Mouse (Mus musculus) midbrain, postnatal 0 days (tissue): Measurements from ENCODE around the gene Isg20l2. TPM values are rescaled to one million over a fixed set of nuclear protein-coding genes. Genes with fewer than 3 reads are reported as not detected.

ENCODE experiments used
- ATAC-seq: fragments of 200-750 bp; cut with Nextera tagmentation; 2 replicates; pipeline ENCODE4 v1.8.0; 2017; ENCODE audit warnings: moderate number of reproducible peaks, mild to moderate bottlenecking, moderate TSS enrichment, moderate library complexity; ENCODE audit not compliant: low FRiP score
- DNase-seq: peaks from one replicate; pipeline ENCODE4 v3.0.0-alpha.2; 2015; ENCODE audit warnings: low spot score
- H3K27ac ChIP-seq: fragments of 300-500 bp; sonication (generic); 2 replicates; pipeline ENCODE4 v1.5.1; 2014; ENCODE audit warnings: low read depth, mild to moderate bottlenecking, low read length, mixed read lengths
- H3K27me3 ChIP-seq: fragments of 300-500 bp; sonication (generic); 2 replicates; pipeline ENCODE4 v1.6.1; 2014; ENCODE audit warnings: low read length, control low read depth, mixed read lengths; ENCODE audit not compliant: insufficient read depth
- H3K36me3 ChIP-seq: fragments of 300-500 bp; sonication (generic); 2 replicates; pipeline ENCODE4 v1.6.1; 2014; ENCODE audit warnings: low read length, control low read depth, mixed read lengths; ENCODE audit not compliant: insufficient read depth
- H3K4me1 ChIP-seq: fragments of 300-500 bp; sonication (generic); 2 replicates; pipeline ENCODE4 v1.6.1; 2014; ENCODE audit warnings: mild to moderate bottlenecking, control low read depth, antibody characterized with exemption, low read length, mixed read lengths; ENCODE audit not compliant: insufficient read depth
- H3K4me2 ChIP-seq: fragments of 300-500 bp; sonication (generic); 2 replicates; pipeline ENCODE4 v1.6.1; 2014; ENCODE audit warnings: low read depth, mild to moderate bottlenecking, low read length, mixed read lengths; ENCODE audit not compliant: poor library complexity, severe bottlenecking
- H3K4me3 ChIP-seq: fragments of 300-500 bp; sonication (generic); 2 replicates; pipeline ENCODE4 v1.5.1; 2014; ENCODE audit warnings: low read depth, mild to moderate bottlenecking, low read length, moderate library complexity
- H3K9ac ChIP-seq: fragments of 300-500 bp; sonication (generic); replicated peaks from 2 replicates; pipeline ENCODE4 v1.6.1; 2014; ENCODE audit warnings: mild to moderate bottlenecking, low read length, moderate library complexity, mixed read lengths; ENCODE audit not compliant: poor library complexity, severe bottlenecking
- H3K9me3 ChIP-seq: fragments of 300-500 bp; sonication (generic); 2 replicates; pipeline ENCODE4 v1.6.1; 2016; ENCODE audit warnings: low read length, control low read depth
- CTCF ChIP-seq: IDR thresholded peaks from 2 replicates; pipeline ENCODE4 v1.5.1; 2016; ENCODE audit warnings: antibody characterized with exemption, mild to moderate bottlenecking
- WGBS: fragments of 180-500 bp; shearing (Covaris S2); extraction: QIAGEN DNeasy Blood & Tissue Kit; methylation state at CpG from one replicate; pipeline ENCODE4 v1.1.7; 2014; 5-methylcytosine and 5-hydroxymethylcytosine counted together
- polyA plus RNA-seq: library from polyadenylated mRNA; unstranded; fragments of >200 nt; fragmentation: Nextera tagmentation; extraction: Ambion mirVana; gene quantifications from 2 replicates; pipeline ENCODE4 v1.2.1, GENCODE M21; 2015
- total RNA-seq: library from RNA; depleted of rRNA; stranded (reverse); fragments of >200 nt; gene quantifications from 2 replicates; pipeline ENCODE4 v1.2.3, GENCODE M21; 2014

Isg20l2 gene
- total and polyA plus RNA-seq, 2 experiments from 2014 or later = 14.7 to 20.5 TPM

GRCm38 (mm10) chr3:87949955-87950515, 19.9 kb downstream of the Isg20l2 start:
- Histone ChIP-seq H3K4me3 (no peak overlapping the region), H3K27me3 (0 out of 2 replicates have a peak, but pooled peaks cover 4% of the 10 kb centered on the region), H3K9ac (no peak overlapping the region), H3K36me3 (no peaks in the 10 kb centered on the region), H3K4me2 (no peak overlapping the region), H3K4me1 (peaks cover 14% of the 10 kb centered on the region), H3K27ac (no peak overlapping the region), H3K9me3 (no peaks in the 10 kb centered on the region)
- no peak for TF ChIP-seq CTCF
- WGBS = 24% methylated on average over 13 of the region's 13 CpGs
- DNase-seq (no peak), ATAC-seq (no peak)

- TF ChIP-seq CTCF = no peak
- H3K9ac ChIP-seq = no peak overlapping the region; the same call in 1 of the 2 replicates
Observed at GRCm38 (mm10) chr3:87951946-87952345, 21.8 kb downstream of the Isg20l2 start.

GRCm38 (mm10) chr3:87952440-87952839, 22.3 kb downstream of the Isg20l2 start:
- peak overlapping the region; percentile 6; the same call in 1 of the 2 replicates for H3K27ac ChIP-seq
- 4% methylated on average over 4 of the region's 5 CpGs for WGBS
- H3K9me3 ChIP-seq = no peaks in the 10 kb centered on the region
- H3K4me1 ChIP-seq = peaks cover 10% of the 10 kb centered on the region
- H3K4me3 ChIP-seq = peak overlapping the region; percentile 3; the same call in 1 of the 2 replicates
- ATAC-seq (peak; percentile 47; the same call in 1 of the 2 replicates), DNase-seq (peak; percentile 63)
- 0 out of 2 replicates have a peak, but pooled peaks cover 4% of the 10 kb centered on the region for H3K27me3 ChIP-seq
- H3K4me2 ChIP-seq = peak overlapping the region; percentile 25
- TF ChIP-seq CTCF = no peak
- no peaks in the 10 kb centered on the region for H3K36me3 ChIP-seq
- H3K9ac ChIP-seq = no peak overlapping the region

More at GRCm38 (mm10) chr3:87951946-87952345, 21.8 kb downstream of the Isg20l2 start:
- no peaks in the 10 kb centered on the region for H3K9me3 ChIP-seq
- 20% methylated on average over 12 of the region's 12 CpGs for WGBS
- H3K36me3 ChIP-seq = no peaks in the 10 kb centered on the region
- DNase-seq (no peak), ATAC-seq (peak; percentile 6; the same call in 1 of the 2 replicates)
- H3K27ac ChIP-seq = no peak overlapping the region
- H3K4me3 ChIP-seq = peak overlapping the region; percentile 3; the same call in 1 of the 2 replicates
- peaks cover 14% of the 10 kb centered on the region for H3K4me1 ChIP-seq
- H3K27me3 ChIP-seq = 0 out of 2 replicates have a peak, but pooled peaks cover 4% of the 10 kb centered on the region
- H3K4me2 ChIP-seq = peak overlapping the region; percentile 25

GRCm38 (mm10) chr3:87958056-87958455, 27.9 kb downstream of the Isg20l2 start:
- Histone ChIP-seq H3K4me2 (no peak overlapping the region), H3K36me3 (no peaks in the 10 kb centered on the region), H3K9me3 (no peaks in the 10 kb centered on the region), H3K27ac (no peak overlapping the region), H3K9ac (no peak overlapping the region), H3K4me1 (no peaks in the 10 kb centered on the region), H3K27me3 (0 out of 2 replicates have a peak, but pooled peaks cover 3% of the 10 kb centered on the region), H3K4me3 (no peak overlapping the region)
- ATAC-seq (no peak), DNase-seq (no peak)
- TF ChIP-seq CTCF = no peak
- 5% methylated on average over 1 of the region's 1 CpGs for WGBS

GRCm38 (mm10) chr3:87958476-87958875, 28.4 kb downstream of the Isg20l2 start:
- 42% methylated on average over 4 of the region's 4 CpGs for WGBS
- no peak for ATAC-seq
- H3K4me1 ChIP-seq = no peaks in the 10 kb centered on the region
- TF ChIP-seq CTCF = no peak
- H3K4me2 ChIP-seq = no peak overlapping the region
- no peaks in the 10 kb centered on the region for H3K36me3 ChIP-seq
- no peak overlapping the region for H3K27ac ChIP-seq
- no peak for DNase-seq
- no peak overlapping the region for H3K9ac ChIP-seq
- 0 out of 2 replicates have a peak, but pooled peaks cover 3% of the 10 kb centered on the region for H3K27me3 ChIP-seq
- no peak overlapping the region for H3K4me3 ChIP-seq
- no peaks in the 10 kb centered on the region for H3K9me3 ChIP-seq

- H3K4me3 ChIP-seq = no peak overlapping the region
- no peaks in the 10 kb centered on the region for H3K9me3 ChIP-seq
- 0 out of 2 replicates have a peak, but pooled peaks cover 3% of the 10 kb centered on the region for H3K27me3 ChIP-seq
- no peak for DNase-seq
- no peak overlapping the region for H3K9ac ChIP-seq
- no peaks in the 10 kb centered on the region for H3K4me1 ChIP-seq
- no peak for ATAC-seq
- 13% methylated on average over 1 of the region's 1 CpGs for WGBS
- no peak overlapping the region for H3K4me2 ChIP-seq
- no peak for TF ChIP-seq CTCF
- no peaks in the 10 kb centered on the region for H3K36me3 ChIP-seq
- H3K27ac ChIP-seq = no peak overlapping the region
Observed at GRCm38 (mm10) chr3:87958967-87959366, 28.9 kb downstream of the Isg20l2 start.
